Mouse (Mus musculus) E14TG2a.4 (cell line): ENCODE measurements around the gene Arhgef15.

ENCODE experiments used
- CTCF ChIP-seq: conservative IDR thresholded peaks from 2 replicates; pipeline ENCODE4 v1.5.1; 2014; ENCODE audit warnings: low read length
- NANOG ChIP-seq: IDR thresholded peaks from 2 replicates; pipeline ENCODE4 v1.6.1; 2014; ENCODE audit warnings: borderline replicate concordance, low read length, mixed read lengths
- POU5F1 ChIP-seq: IDR thresholded peaks from 2 replicates; pipeline ENCODE4 v1.6.1; 2014; ENCODE audit warnings: low read length, borderline replicate concordance

- no peak for TF ChIP-seq CTCF
- TF ChIP-seq POU5F1 = no peak
- TF ChIP-seq NANOG = no peak
Observed at GRCm38 (mm10) chr11:68908846-68909503, 48.3 kb downstream of the Arhgef15 start.
